Mouse (Mus musculus) neural tube, embryonic 12.5 days (tissue): Measurements from ENCODE around the gene Gm18596. TPM values are rescaled to one million over a fixed set of nuclear protein-coding genes. Genes with fewer than 3 reads are reported as not detected.
"Not testable (repeated sequence)": the region's sequence is repeated elsewhere in the genome, so short reads cannot be mapped to it uniquely, and the experiment has no call there.

ENCODE experiments used
- ATAC-seq: fragments of 200-750 bp; cut with Nextera tagmentation; 2 replicates; pipeline ENCODE4 v1.8.0; 2017; ENCODE audit warnings: low read depth, mild to moderate bottlenecking, moderate TSS enrichment, moderate library complexity; ENCODE audit not compliant: low FRiP score
- H3K27ac ChIP-seq: fragments of 300-500 bp; sonication (generic); 2 replicates; pipeline ENCODE4 v1.5.1; 2016
- H3K27me3 ChIP-seq: fragments of 300-500 bp; sonication (generic); replicated peaks from 2 replicates; pipeline ENCODE4 v1.6.1; 2016; ENCODE audit warnings: mild to moderate bottlenecking
- H3K36me3 ChIP-seq: fragments of 300-500 bp; sonication (generic); 2 replicates; pipeline ENCODE4 v1.6.1; 2016; ENCODE audit warnings: mild to moderate bottlenecking
- H3K4me1 ChIP-seq: fragments of 300-500 bp; sonication (generic); 2 replicates; pipeline ENCODE4 v1.6.1; 2016
- H3K4me2 ChIP-seq: fragments of 300-500 bp; sonication (generic); replicated peaks from 2 replicates; pipeline ENCODE4 v1.6.1; 2016; ENCODE audit warnings: mild to moderate bottlenecking
- H3K4me3 ChIP-seq: fragments of 300-500 bp; sonication (generic); 2 replicates; pipeline ENCODE4 v1.5.1; 2016
- H3K9ac ChIP-seq: fragments of 300-500 bp; sonication (generic); 2 replicates; pipeline ENCODE4 v1.6.1; 2016; ENCODE audit warnings: mild to moderate bottlenecking
- H3K9me3 ChIP-seq: fragments of 300-500 bp; sonication (generic); 2 replicates; pipeline ENCODE4 v1.6.1; 2016; ENCODE audit warnings: mild to moderate bottlenecking
- WGBS: fragments of 180-500 bp; shearing (Covaris S2); methylation state at CpG from one replicate; pipeline ENCODE4 v1.1.7; 2016; 5-methylcytosine and 5-hydroxymethylcytosine counted together
- polyA plus RNA-seq: library from polyadenylated mRNA; unstranded; fragments of >200 nt; fragmentation: Nextera tagmentation; extraction: Ambion mirVana; gene quantifications from 2 replicates; pipeline ENCODE4 v1.2.1, GENCODE M21; 2016

The Gm18596 gene
- not detected in 2 replicates for polyA plus RNA-seq

GRCm38 (mm10) chr10:77741924-77742688, at the start of gene Gm18596:
Gene Gm18596 (minus strand): TSS chr10:77742638.
- not testable (repeated sequence) for H3K27ac ChIP-seq

GRCm38 (mm10) chr10:77788621-77789020, 46.2 kb upstream of the Gm18596 start:
- Histone ChIP-seq H3K4me2 (no peak overlapping the region), H3K36me3 (no peaks in the 10 kb centered on the region), H3K4me3 (no peak overlapping the region), H3K4me1 (no peaks in the 10 kb centered on the region), H3K27ac (no peak overlapping the region), H3K9ac (no peak overlapping the region), H3K9me3 (no peaks in the 10 kb centered on the region), H3K27me3 (no peaks in the 10 kb centered on the region)
- WGBS = 76% methylated on average over 2 of the region's 2 CpGs
- ATAC-seq = no peak

More at GRCm38 (mm10) chr10:77741924-77742688, at the start of gene Gm18596:
- H3K4me2 ChIP-seq, H3K4me1 ChIP-seq, ATAC-seq, H3K27me3 ChIP-seq, H3K9me3 ChIP-seq, H3K9ac ChIP-seq, H3K36me3 ChIP-seq, H3K4me3 ChIP-seq: not testable (repeated sequence)
- 59% methylated on average over 5 of the region's 5 CpGs for WGBS

- not testable (repeated sequence) for H3K4me3 ChIP-seq, H3K27me3 ChIP-seq, H3K36me3 ChIP-seq, H3K9me3 ChIP-seq, H3K4me1 ChIP-seq, ATAC-seq, H3K9ac ChIP-seq, H3K27ac ChIP-seq, H3K4me2 ChIP-seq
- WGBS = 44% methylated on average over 1 of the region's 1 CpGs
These were observed 45.4 kb upstream of the Gm18596 start, which contains the start of gene Gm7137 for GRCm38 (mm10) chr10:77787876-77788275. Gene Gm7137 (minus strand): TSS chr10:77788200.

- 88% methylated on average over 2 of the region's 3 CpGs for WGBS
These were observed 41.0 kb upstream of the Gm18596 start for GRCm38 (mm10) chr10:77783396-77783795.

GRCm38 (mm10) chr10:77782442-77782841, 40.0 kb upstream of the Gm18596 start, which contains the start of gene Gm3250:
Gene Gm3250 (minus strand): TSS chr10:77782542.
- 50% methylated on average over 1 of the region's 1 CpGs for WGBS
- H3K36me3 ChIP-seq, ATAC-seq, H3K9ac ChIP-seq, H3K4me1 ChIP-seq, H3K27ac ChIP-seq, H3K4me3 ChIP-seq, H3K27me3 ChIP-seq, H3K4me2 ChIP-seq, H3K9me3 ChIP-seq: not testable (repeated sequence)

More at GRCm38 (mm10) chr10:77783396-77783795, 41.0 kb upstream of the Gm18596 start:
- not testable (repeated sequence) for H3K36me3 ChIP-seq, H3K4me2 ChIP-seq, H3K9me3 ChIP-seq, ATAC-seq, H3K27ac ChIP-seq, H3K4me3 ChIP-seq, H3K9ac ChIP-seq, H3K4me1 ChIP-seq, H3K27me3 ChIP-seq

GRCm38 (mm10) chr10:77776844-77777243, 34.4 kb upstream of the Gm18596 start, which contains the start of gene Gm7138:
Gene Gm7138 (minus strand): TSS chr10:77776944.
- not testable (repeated sequence) for H3K9ac ChIP-seq, H3K4me3 ChIP-seq, H3K4me1 ChIP-seq, H3K4me2 ChIP-seq, ATAC-seq, H3K27ac ChIP-seq, H3K9me3 ChIP-seq, H3K36me3 ChIP-seq, H3K27me3 ChIP-seq
- 76% methylated on average over 1 of the region's 1 CpGs for WGBS

GRCm38 (mm10) chr10:77772142-77772541, 29.7 kb upstream of the Gm18596 start:
- H3K27ac ChIP-seq, H3K4me1 ChIP-seq, H3K27me3 ChIP-seq, H3K9ac ChIP-seq, H3K4me2 ChIP-seq, H3K4me3 ChIP-seq, H3K9me3 ChIP-seq, ATAC-seq, H3K36me3 ChIP-seq: not testable (repeated sequence)
- 87% methylated on average over 3 of the region's 3 CpGs for WGBS

- H3K27me3 ChIP-seq, H3K9ac ChIP-seq, H3K9me3 ChIP-seq, ATAC-seq, H3K4me2 ChIP-seq, H3K36me3 ChIP-seq, H3K4me1 ChIP-seq, H3K27ac ChIP-seq, H3K4me3 ChIP-seq: not testable (repeated sequence)
- 38% methylated on average over 1 of the region's 1 CpGs for WGBS
These were observed 28.8 kb upstream of the Gm18596 start, which contains the start of gene Gm3238 for GRCm38 (mm10) chr10:77771225-77771624. Gene Gm3238 (minus strand): TSS chr10:77771325.

- 90% methylated on average over 1 of the region's 1 CpGs for WGBS
These were observed 27.3 kb upstream of the Gm18596 start for GRCm38 (mm10) chr10:77769727-77770126.

GRCm38 (mm10) chr10:77759582-77759981, 17.1 kb upstream of the Gm18596 start, which contains the start of gene Gm3233:
Gene Gm3233 (minus strand): TSS chr10:77759682.
- 40% methylated on average over 1 of the region's 1 CpGs for WGBS
- not testable (repeated sequence) for H3K4me3 ChIP-seq, H3K36me3 ChIP-seq, H3K4me2 ChIP-seq, ATAC-seq, H3K9me3 ChIP-seq, H3K4me1 ChIP-seq, H3K27ac ChIP-seq, H3K27me3 ChIP-seq, H3K9ac ChIP-seq

More at GRCm38 (mm10) chr10:77769727-77770126, 27.3 kb upstream of the Gm18596 start:
- Histone ChIP-seq H3K4me1 (no peaks in the 10 kb centered on the region), H3K27me3 (no peaks in the 10 kb centered on the region), H3K4me3 (no peak overlapping the region), H3K9ac (no peak overlapping the region), H3K36me3 (no peaks in the 10 kb centered on the region), H3K27ac (no peak overlapping the region), H3K9me3 (no peaks in the 10 kb centered on the region), H3K4me2 (no peak overlapping the region)
- no peak for ATAC-seq

GRCm38 (mm10) chr10:77753448-77753847, 11.0 kb upstream of the Gm18596 start:
- Histone ChIP-seq H3K9me3 (no peaks in the 10 kb centered on the region), H3K27ac (no peak overlapping the region), H3K9ac (no peak overlapping the region), H3K36me3 (no peaks in the 10 kb centered on the region), H3K4me1 (peaks cover 7% of the 10 kb centered on the region; the same call in 1 of the 2 replicates), H3K27me3 (no peaks in the 10 kb centered on the region), H3K4me2 (no peak overlapping the region), H3K4me3 (no peak overlapping the region)
- no peak for ATAC-seq

- not testable (repeated sequence) for ATAC-seq, H3K9me3 ChIP-seq, H3K27ac ChIP-seq, H3K27me3 ChIP-seq, H3K4me3 ChIP-seq, H3K9ac ChIP-seq, H3K36me3 ChIP-seq, H3K4me2 ChIP-seq, H3K4me1 ChIP-seq
- WGBS = 70% methylated on average over 3 of the region's 3 CpGs
These were observed 9.9 kb upstream of the Gm18596 start for GRCm38 (mm10) chr10:77752312-77752711.

GRCm38 (mm10) chr10:77751254-77751653, 8.8 kb upstream of the Gm18596 start, which contains the start of gene Gm9736:
Gene Gm9736 (minus strand): TSS chr10:77751354.
- H3K27me3 ChIP-seq, H3K4me2 ChIP-seq, H3K27ac ChIP-seq, H3K4me1 ChIP-seq, H3K4me3 ChIP-seq, H3K36me3 ChIP-seq, ATAC-seq, H3K9me3 ChIP-seq, H3K9ac ChIP-seq: not testable (repeated sequence)
- WGBS = 77% methylated on average over 1 of the region's 1 CpGs
